Comparison of ENCODE assay signal across 7 mouse cellular contexts in the genomic region with DNA sequence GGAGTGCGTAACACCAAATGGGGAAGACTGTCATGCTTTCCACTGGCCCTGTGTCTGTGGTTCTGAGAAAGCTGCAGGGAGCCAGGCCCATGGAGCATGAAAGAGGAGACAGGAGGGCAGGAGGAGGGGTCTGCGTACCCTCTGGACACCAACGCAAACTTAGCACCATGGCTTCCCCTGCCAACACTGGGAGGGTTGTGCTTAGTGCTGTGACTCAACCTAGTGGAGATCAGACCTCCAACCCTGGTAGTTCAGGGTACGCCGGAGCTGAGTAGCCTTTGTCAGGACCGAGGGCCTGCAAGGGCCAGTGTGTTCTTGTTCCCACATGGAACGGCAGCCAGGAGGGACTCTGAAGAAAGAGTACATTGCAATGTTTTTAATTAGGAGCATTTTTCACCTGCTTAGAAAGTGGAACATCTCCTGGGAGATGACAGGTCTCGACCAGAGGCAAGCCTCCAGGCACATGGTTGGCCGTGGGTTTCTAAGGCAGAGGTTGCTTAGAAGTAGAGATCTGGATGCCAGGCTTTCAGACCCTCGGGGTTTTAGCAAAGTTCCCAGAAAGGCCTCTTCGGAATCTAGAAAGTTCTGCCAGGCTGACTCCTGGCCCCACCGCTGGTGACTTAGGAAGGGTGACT.
DNase-seq lines count a peak whose midpoint lies in the region; ATAC-seq lines count a peak whose summit lies in the region.

No protein-coding gene starts in this region.

- peak overlapping the region; percentile 56 for H3K9ac ChIP-seq in forebrain, embryonic 14.5 days (ENCODE audit: low read length)
- peak overlapping the region; percentile 64 for H3K9ac ChIP-seq in liver, embryonic 11.5 days (ENCODE audit: low read depth, low read length)
- peak overlapping the region; percentile 66 for H3K9ac ChIP-seq in stomach, embryonic 16.5 days (ENCODE audit: low read length)

- H3K27me3 ChIP-seq in forebrain, embryonic 14.5 days (replicated peaks; ENCODE audit: control insufficient read depth, insufficient read depth, low read length) = no peaks in the 10 kb centered on the region
- H3K27me3 ChIP-seq in liver, embryonic 11.5 days (replicated peaks; ENCODE audit: control insufficient read depth, insufficient read depth, low read length) = no peaks in the 10 kb centered on the region
- H3K27me3 ChIP-seq in stomach, embryonic 16.5 days (ENCODE audit: control insufficient read depth, insufficient read depth, low read length) = no peaks in the 10 kb centered on the region

- H3K27ac ChIP-seq in brown adipose tissue, adult 24 weeks (replicated peaks; ENCODE audit: low read depth, low read length) = peak overlapping the region; percentile 92
- H3K27ac ChIP-seq in forebrain, embryonic 14.5 days (ENCODE audit: low read depth, low read length) = peak overlapping the region; percentile 99
- H3K27ac ChIP-seq in liver, embryonic 11.5 days (ENCODE audit: low read depth, low read length) = peak overlapping the region; percentile 87
- peak overlapping the region; percentile 100 for H3K27ac ChIP-seq in stomach, embryonic 16.5 days (ENCODE audit: low read length)

- no peaks in the 10 kb centered on the region for H3K36me3 ChIP-seq in forebrain, embryonic 14.5 days (ENCODE audit: control insufficient read depth, insufficient read depth, low read length)
- H3K36me3 ChIP-seq in liver, embryonic 11.5 days (ENCODE audit: control insufficient read depth, insufficient read depth, low read length) = no peaks in the 10 kb centered on the region
- no peaks in the 10 kb centered on the region for H3K36me3 ChIP-seq in stomach, embryonic 16.5 days (ENCODE audit: control insufficient read depth, insufficient read depth, low read length)

- no peak overlapping the region for H3K4me3 ChIP-seq in brown adipose tissue, adult 24 weeks (ENCODE audit: insufficient read depth, low read depth, low read length)
- H3K4me3 ChIP-seq in forebrain, embryonic 14.5 days (ENCODE audit: low read depth, low read length) = no peak overlapping the region
- H3K4me3 ChIP-seq in liver, embryonic 11.5 days (ENCODE audit: low read depth, low read length) = no peak overlapping the region
- no peak overlapping the region for H3K4me3 ChIP-seq in stomach, embryonic 16.5 days (replicated peaks; ENCODE audit: low read length)

- H3K4me1 ChIP-seq in brown adipose tissue, adult 24 weeks (ENCODE audit: control insufficient read depth, insufficient read depth, insufficient read length, low read length) = peaks cover 35% of the 10 kb centered on the region
- peaks cover 60% of the 10 kb centered on the region for H3K4me1 ChIP-seq in forebrain, embryonic 14.5 days (ENCODE audit: control insufficient read depth, insufficient read depth, low read length)
- peaks cover 44% of the 10 kb centered on the region for H3K4me1 ChIP-seq in liver, embryonic 11.5 days (replicated peaks; ENCODE audit: control insufficient read depth, insufficient read depth, low read length)
- peaks cover 71% of the 10 kb centered on the region for H3K4me1 ChIP-seq in stomach, embryonic 16.5 days (ENCODE audit: control insufficient read depth, insufficient read depth, low read length)

- peak overlapping the region; percentile 27 for H3K4me2 ChIP-seq in forebrain, embryonic 14.5 days (ENCODE audit: low read length)
- peak overlapping the region; percentile 50 for H3K4me2 ChIP-seq in liver, embryonic 11.5 days
- peak overlapping the region; percentile 40 for H3K4me2 ChIP-seq in stomach, embryonic 16.5 days (ENCODE audit: low read depth, low read length)

- peak; percentile 41 to 46 for DNase-seq in left cerebral cortex, postnatal 10 days (ENCODE audit: extremely low spot score in 1 of 2, low spot score in 2 of 2)
- no peak for DNase-seq in left cerebral cortex, adult 11 months (ENCODE audit: low spot score)
- no peak for DNase-seq in forebrain, embryonic 14.5 days (ENCODE audit: low spot score)
- no peak for DNase-seq in liver, embryonic 11.5 days (ENCODE audit: low spot score)
- DNase-seq in retina, postnatal 1 day = no peak

- 28% methylated on average over 12 of the region's 12 CpGs for WGBS in forebrain, embryonic 14.5 days
- WGBS in liver, embryonic 11.5 days = 76% methylated on average over 12 of the region's 12 CpGs
- 51% methylated on average over 12 of the region's 12 CpGs for WGBS in stomach, embryonic 16.5 days

- H3K9me3 ChIP-seq in forebrain, embryonic 14.5 days (replicated peaks; ENCODE audit: control insufficient read depth, low read length) = no peaks in the 10 kb centered on the region
- H3K9me3 ChIP-seq in liver, embryonic 11.5 days (ENCODE audit: control insufficient read depth, low read length) = no peaks in the 10 kb centered on the region
- H3K9me3 ChIP-seq in stomach, embryonic 16.5 days (replicated peaks; ENCODE audit: control insufficient read depth, low read length) = no peaks in the 10 kb centered on the region

- peak; percentile 2; the same call in 1 of the 2 replicates for ATAC-seq in forebrain, embryonic 14.5 days
- ATAC-seq in liver, embryonic 11.5 days (replicated peaks; ENCODE audit: low FRiP score) = no peak
- peak; percentile 1 for ATAC-seq in stomach, embryonic 16.5 days (ENCODE audit: insufficient read depth, low FRiP score)

- intact Hi-C loops in left cerebral cortex, postnatal 10 days (cut with DNase I) = loop anchor here (2.0 to 10.0 kb wide), 5 partner anchors 72 to 228 kb away; no protein-coding TSS in a partner anchor

Comparison
In these comparisons a context has a peak if more than half of its experiments do, and no peak if none do; other contexts are left out.
1. DNase-seq: peak in left cerebral cortex, postnatal 10 days (2 of 2); none in left cerebral cortex, adult 11 months (single experiment), forebrain, embryonic 14.5 days (single experiment), liver, embryonic 11.5 days (single experiment) and retina, postnatal 1 day (single experiment).
2. Peak in every context shown above with its lines, with median percentiles within 50 percentile points of each other: H3K27ac ChIP-seq, H3K4me2 ChIP-seq and H3K9ac ChIP-seq.